Mouse (Mus musculus): Measurements from ENCODE around the gene Lrrc42.

DNA sequence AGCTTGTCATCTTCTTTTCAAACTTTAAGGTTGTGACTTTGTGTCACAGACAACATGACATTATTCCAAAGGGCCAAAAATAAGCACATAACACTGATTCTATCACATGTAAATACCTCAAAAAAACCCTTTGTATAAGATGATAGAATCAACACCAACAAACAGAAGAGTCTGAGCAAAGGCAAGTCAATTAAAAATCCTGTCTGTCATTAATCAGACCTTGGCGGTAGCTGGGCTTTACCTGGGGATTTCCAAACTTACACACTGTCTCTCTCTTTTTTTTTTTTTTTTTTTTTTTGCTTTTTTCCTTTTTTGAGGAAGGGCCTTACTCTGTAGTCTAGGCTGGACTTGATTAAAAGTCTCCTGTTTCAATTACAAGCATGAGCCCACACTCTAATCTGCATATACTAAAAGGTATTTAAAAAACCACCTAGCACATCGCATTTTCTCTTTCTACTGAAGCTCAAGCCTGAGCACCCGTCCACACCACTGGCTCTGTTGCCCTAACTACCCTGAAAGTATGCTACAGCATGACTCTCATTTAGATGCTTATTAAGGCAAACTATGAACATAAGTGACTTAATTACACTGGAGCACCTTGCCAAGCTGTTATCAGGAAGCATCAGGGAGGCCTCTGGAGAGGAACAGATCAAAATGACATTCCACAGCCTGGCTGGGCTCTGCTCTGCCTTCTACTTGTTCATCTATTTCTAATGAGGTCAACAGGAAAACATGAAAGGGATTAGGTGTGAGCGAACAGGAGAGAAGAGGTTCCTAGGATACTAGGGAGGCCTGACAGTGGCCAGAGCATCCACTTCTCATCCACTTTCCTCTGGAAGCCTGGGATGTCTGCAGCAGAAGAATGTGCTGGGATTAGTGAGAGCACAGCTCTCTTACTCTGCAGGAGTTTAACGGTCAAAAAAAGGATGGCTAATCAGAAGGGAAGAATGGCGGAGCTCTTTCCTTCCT lies 9.7 kb downstream of the Lrrc42 start:
- no peak for TF ChIP-seq CTCF (IDR thresholded peaks at IDR 0.05)
- TF ChIP-seq POLR2A (IDR thresholded peaks at IDR 0.05; ENCODE audit: insufficient read depth, low read depth, low read length) = no peak
